Mouse (Mus musculus) heart, postnatal 0 days (tissue): ENCODE measurements at regions not wholly inside any gene's neighbourhood (a gene's known extent, or its start where the extent isn't known, plus 50 kb on each side); places are given as distances from the start of the nearest gene placed in this dataset.
A peak's percentile ranks its signal among the peaks of the same experiment; 100 is the strongest.

Source experiments
- ATAC-seq: fragments of 200-750 bp; cut with Nextera tagmentation; 2 replicates; pipeline ENCODE4 v1.8.0; 2017; ENCODE audit warnings: low read depth, moderate number of reproducible peaks, moderate library complexity; ENCODE audit not compliant: insufficient read depth
- DNase-seq: peaks from one replicate; pipeline ENCODE4 v3.0.0-alpha.2; 2016; ENCODE audit warnings: low spot score
- H3K27ac ChIP-seq: fragments of 300-500 bp; sonication (generic); 2 replicates; pipeline ENCODE4 v1.5.1; 2014; ENCODE audit warnings: low read depth, mild to moderate bottlenecking
- H3K27me3 ChIP-seq: fragments of 300-500 bp; sonication (generic); 2 replicates; pipeline ENCODE4 v1.6.1; 2014; ENCODE audit warnings: low read length, mixed read lengths; ENCODE audit not compliant: control insufficient read depth, insufficient read depth
- H3K36me3 ChIP-seq: fragments of 300-500 bp; sonication (generic); replicated peaks from 2 replicates; pipeline ENCODE4 v1.6.1; 2014; ENCODE audit warnings: low read length, mixed read lengths; ENCODE audit not compliant: control insufficient read depth, insufficient read depth
- H3K4me1 ChIP-seq: fragments of 300-500 bp; sonication (generic); 2 replicates; pipeline ENCODE4 v1.6.1; 2014; ENCODE audit warnings: antibody characterized with exemption; ENCODE audit not compliant: control insufficient read depth, insufficient read depth
- H3K4me2 ChIP-seq: fragments of 300-500 bp; sonication (generic); 2 replicates; pipeline ENCODE4 v1.6.1; 2014; ENCODE audit warnings: low read depth, mild to moderate bottlenecking, low read length, moderate library complexity
- H3K4me3 ChIP-seq: fragments of 300-500 bp; sonication (generic); 2 replicates; pipeline ENCODE4 v1.5.1; 2014; ENCODE audit warnings: low read depth, low read length
- H3K9ac ChIP-seq: fragments of 300-500 bp; sonication (generic); replicated peaks from 2 replicates; pipeline ENCODE4 v1.6.1; 2014; ENCODE audit warnings: low read depth, low read length, mixed read lengths
- H3K9me3 ChIP-seq: fragments of 300-500 bp; sonication (generic); replicated peaks from 2 replicates; pipeline ENCODE4 v1.6.1; 2016; ENCODE audit warnings: low read length; ENCODE audit not compliant: control insufficient read depth
- CTCF ChIP-seq: IDR thresholded peaks from 2 replicates; pipeline ENCODE4 v1.5.1; 2016; ENCODE audit warnings: antibody characterized with exemption, control low read depth, low read depth
- EP300 ChIP-seq: IDR thresholded peaks from 2 replicates; pipeline ENCODE4 v1.6.1; 2016; ENCODE audit warnings: antibody characterized with exemption, low read depth
- WGBS: fragments of 180-500 bp; shearing (Covaris S2); extraction: QIAGEN DNeasy Blood & Tissue Kit; methylation state at CpG from one replicate; pipeline ENCODE4 v1.1.7; 2014; 5-methylcytosine and 5-hydroxymethylcytosine counted together

GRCm38 (mm10) chr15:56744915-56745314, 732.5 kb downstream of the Slc22a22 start:
- WGBS, result 27% methylated on average over 4 of the region's 4 CpGs
- Histone ChIP-seq H3K9ac (no peak overlapping the region), H3K36me3 (no peaks in the 10 kb centered on the region), H3K27me3 (no peaks in the 10 kb centered on the region), H3K4me3 (no peak overlapping the region), H3K9me3 (no peaks in the 10 kb centered on the region), H3K27ac (no peak overlapping the region), H3K4me1 (no peaks in the 10 kb centered on the region), H3K4me2 (no peak overlapping the region)
- ATAC-seq (no peak), DNase-seq (no peak)
- TF ChIP-seq EP300, result no peak
- TF ChIP-seq CTCF, result peak; percentile 74
